Mouse (Mus musculus): Measurements from ENCODE around the gene Itga8.

Itga8 gene

GRCm38 (mm10) chr2:12293458-12293857 is 8.3 kb downstream of the Itga8 start:
- no peak for DNase-seq

DNA sequence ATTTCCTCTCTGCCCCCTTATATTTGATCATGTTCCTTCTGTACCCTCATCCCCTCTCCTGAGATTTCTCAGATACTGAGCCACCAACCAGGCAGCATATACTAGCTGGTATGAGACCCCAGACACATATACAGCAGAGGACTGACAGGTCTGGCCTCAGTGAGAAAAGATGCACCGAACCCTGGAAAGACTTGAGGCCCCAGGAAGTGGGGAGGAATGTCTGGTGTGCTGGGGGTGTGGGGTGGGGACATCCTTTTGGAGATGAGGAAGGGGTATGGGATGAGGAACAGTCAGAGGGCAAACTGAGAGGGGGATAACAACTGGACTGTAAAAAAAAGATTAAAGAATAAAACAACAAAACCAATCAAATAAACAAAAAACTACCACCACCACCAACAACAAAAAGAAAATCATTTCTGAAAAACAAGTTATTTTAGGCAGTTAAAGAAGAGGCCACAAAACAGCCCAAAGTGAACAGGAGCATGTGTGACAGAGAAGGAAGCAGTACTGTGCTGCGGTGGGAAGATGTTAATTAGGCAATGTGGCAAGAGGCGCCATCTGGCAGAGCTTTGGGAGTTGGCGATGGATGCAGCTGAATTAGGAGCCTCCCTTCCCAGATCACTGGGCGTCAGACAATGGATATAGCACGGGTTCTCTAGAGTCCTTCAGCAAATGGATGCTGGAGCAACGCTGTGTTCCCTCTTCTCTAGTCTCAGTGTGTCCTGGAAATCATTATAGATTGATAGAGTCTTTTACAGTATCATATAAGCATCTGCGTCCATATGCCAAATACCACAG is 9.5 kb downstream of the Itga8 start:
- DNase-seq: no peak

DNA sequence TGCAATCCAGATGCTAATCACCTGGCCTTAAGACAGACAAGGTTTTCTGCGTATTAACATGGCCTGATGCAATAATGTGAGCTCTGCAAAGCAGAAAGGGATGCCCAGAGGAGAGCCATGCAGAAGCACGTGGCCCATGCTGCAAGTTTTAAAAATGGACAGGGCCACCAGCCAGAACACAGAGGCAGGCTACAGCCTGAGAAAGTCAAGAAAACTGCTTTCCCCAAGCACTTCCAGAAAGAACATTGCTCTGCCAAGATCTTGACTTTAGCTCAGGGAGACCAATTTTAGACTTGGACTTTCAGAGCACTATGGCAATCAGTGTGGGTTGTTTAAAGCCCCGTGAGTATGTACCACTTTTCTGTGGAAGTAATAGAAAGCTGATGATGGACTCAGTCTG is 11.5 kb downstream of the Itga8 start:
- DNase-seq: no peak

- DNase-seq: no peak
These were observed 13.9 kb downstream of the Itga8 start for GRCm38 (mm10) chr2:12287831-12288230.

GRCm38 (mm10) chr2:12280664-12281063 is 21.1 kb downstream of the Itga8 start:
- DNase-seq: no peak

GRCm38 (mm10) chr2:12279070-12279612 is 22.6 kb downstream of the Itga8 start:
- DNase-seq: no peak

DNA sequence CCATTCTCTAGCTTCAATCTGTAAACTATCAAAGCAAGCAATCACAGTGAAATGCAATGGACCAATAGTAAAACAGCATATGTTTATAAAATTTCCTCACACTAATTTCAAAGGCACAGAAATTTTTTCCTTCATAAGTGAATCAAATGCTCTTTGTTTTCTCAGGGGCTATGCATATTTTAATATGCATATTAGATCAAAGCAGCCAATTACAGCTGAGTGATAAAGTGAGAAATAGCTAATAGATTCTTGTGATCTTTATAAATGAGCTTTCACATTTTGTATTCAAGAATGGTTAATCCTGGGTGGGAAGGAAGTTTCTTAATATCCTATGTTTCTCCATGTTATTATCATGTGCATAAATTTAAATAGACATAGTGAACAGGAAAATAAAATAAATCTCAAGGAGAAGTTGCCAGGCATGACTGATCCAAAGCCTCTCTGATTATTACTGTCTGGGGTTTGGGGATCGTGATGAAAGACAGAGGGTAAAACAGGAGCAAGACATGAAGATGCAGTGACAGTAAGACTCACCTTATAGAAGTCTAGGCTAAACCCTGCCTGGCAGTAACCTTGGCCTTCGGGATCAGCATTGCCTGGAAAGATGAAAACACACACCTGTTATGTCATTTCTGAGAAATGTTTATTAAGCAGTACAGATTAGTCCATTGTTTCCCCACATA is 44.9 kb downstream of the Itga8 start:
- no peak for DNase-seq

DNA sequence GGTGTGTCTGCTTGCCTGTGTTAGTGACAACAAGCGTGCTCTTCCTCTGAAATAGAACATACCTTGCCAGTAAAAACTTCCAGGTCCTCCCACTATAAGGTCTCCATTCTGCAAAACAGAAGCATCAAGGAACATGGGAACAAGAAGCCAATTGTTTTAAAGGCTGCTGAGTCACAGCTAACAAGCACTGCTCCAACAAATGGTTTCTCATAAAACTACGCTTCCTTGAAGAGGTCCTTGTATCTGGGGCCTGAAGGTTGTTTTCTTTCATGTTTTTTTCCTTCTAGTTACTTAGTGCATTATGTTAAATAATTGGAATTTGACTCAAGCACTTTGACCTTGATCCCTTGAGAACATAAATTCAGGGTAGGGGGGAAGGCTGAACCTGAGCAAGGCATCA is 45.8 kb downstream of the Itga8 start:
- DNase-seq: no peak

- no peak for DNase-seq
These were observed 66.4 kb downstream of the Itga8 start for GRCm38 (mm10) chr2:12235345-12235744.

DNA sequence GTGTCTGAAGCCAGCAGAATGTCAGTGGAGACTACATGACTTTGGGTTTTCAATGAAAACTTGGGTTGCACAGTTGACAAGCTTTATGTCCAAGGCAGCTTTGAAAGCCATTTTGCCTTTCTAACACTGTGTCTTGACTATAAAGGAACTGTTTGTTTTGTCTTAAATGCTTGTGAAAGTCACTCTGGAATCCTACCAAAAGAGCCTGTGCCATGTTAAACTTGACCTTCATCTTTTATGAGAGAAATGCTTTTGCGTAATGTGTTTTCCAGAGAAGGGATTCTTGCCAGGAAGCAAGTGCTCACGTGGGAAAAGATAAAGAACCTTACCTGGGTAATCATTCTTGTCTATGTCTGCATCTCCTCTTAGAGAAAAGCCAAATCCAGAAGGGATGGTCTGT is 72.0 kb downstream of the Itga8 start:
- DNase-seq: no peak

GRCm38 (mm10) chr2:12228335-12228734 is 73.4 kb downstream of the Itga8 start:
- no peak for DNase-seq

DNA sequence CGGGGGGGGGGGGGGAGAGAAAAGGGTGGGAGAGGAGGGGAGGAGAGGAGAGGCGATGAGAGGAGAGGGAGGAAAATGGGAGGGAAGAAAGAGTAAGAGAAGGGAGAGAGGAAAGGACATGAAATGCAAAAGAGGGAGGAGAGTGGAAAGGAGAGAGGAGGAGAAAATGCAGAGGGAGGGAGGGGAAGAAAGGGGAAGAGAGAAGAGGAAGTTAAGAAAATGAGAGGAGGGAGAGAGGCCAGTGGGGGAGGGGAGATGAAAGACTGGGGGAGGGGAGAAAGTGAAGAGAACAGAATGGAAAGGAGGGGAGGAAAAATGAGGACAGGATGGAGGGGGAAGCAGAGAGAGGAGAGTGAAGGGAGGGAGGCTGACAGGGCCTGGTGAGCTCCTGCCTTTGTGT is 74.5 kb downstream of the Itga8 start:
- no peak for DNase-seq

DNA sequence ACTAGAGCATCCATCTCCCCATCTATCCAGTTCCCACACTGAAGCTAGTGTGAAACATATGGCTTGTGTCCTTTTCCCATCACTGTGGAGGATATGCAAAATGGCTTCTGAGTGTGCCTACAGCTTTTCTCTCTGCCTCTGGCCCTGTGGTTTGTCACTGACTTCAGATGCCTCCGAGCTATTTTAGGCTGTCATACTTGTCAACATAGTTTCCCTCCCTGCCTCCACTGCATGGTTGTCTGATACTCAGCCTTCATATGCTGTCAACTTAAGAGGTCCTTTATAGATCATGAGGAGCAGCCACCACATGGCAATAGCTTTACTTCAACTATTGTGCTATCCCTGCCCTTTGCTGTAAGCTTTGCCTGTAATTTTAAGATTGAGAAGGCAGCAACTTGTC is 75.4 kb downstream of the Itga8 start:
- no peak for DNase-seq

GRCm38 (mm10) chr2:12221671-12222070 is 80.1 kb downstream of the Itga8 start:
- no peak for DNase-seq

DNA sequence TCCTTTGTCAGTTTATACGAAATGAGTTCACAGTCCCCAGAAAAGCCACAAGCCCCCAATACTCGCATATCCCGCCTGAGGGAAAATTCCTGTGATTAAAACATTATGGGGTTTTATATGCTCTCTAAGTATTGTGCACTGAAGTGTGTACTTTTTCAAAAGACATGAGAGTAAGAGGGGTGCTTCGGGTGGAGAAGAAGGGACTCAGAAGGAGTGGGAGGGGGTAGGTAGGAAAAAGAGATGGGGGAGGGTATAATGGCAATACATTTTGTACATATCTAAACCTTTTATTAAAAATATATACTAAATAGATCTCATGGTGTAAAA is 88.3 kb downstream of the Itga8 start:
- no peak for DNase-seq

DNA sequence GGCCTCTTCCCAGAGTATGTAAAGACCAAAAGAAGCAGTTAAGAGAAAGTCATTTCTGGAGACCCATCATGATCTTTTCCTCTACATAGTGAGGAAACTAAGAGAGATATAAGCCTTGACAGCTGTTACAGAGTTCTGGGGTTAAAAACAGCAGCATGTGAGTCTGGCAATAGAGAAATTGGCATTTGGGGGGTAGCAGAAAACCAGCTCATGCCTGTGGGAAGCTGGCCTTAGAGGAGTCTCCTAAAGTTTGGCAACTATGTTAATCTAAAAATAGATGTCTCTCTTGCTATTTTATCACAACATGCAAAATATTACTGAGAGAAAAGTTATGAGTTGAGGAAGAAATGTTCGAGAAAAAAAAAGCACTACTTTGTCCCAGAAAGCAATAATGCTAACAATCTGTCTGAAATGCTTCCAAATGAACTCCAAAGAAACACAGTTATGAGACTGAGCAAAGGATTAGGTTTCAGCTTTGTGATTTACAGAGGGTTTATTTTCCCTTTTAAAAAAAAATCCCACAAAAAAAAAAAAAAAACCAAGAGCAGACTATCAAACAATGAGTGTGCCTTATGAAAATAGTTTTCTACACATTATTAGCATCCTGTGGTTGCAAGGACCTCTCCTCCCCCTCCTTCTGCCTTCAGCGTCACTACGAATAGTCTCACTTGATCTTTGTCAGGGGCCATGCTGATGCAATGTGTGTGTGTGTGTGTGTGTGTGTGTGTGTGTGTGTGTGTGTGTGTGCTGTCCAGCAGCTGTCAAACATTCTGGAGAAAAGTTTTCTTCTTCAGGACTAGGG is 88.9 kb downstream of the Itga8 start:
- no peak for DNase-seq

- no peak for DNase-seq
These were observed 93.6 kb downstream of the Itga8 start for GRCm38 (mm10) chr2:12208142-12208541.

- DNase-seq: no peak
These were observed 95.4 kb downstream of the Itga8 start for GRCm38 (mm10) chr2:12206353-12206752.

DNA sequence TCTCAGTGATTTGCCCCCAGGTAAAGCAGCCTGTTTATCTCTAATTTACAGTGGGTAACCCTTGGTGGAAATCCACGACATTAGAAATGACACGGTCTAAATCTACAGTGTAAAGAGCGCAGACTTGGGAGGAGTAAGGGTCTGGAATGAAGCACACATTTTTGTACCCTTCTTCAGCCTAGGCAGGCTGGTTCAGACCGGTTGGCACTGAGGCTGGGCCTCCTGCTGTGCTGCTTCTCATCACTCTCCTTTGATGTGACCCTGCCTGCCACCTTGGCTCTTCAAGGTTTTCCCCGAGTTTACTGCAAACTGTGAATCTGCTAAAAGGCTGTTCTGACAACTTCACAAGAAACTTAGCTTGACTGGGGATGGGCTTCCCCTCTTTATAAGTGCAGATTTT is 95.8 kb downstream of the Itga8 start:
- DNase-seq: no peak

DNA sequence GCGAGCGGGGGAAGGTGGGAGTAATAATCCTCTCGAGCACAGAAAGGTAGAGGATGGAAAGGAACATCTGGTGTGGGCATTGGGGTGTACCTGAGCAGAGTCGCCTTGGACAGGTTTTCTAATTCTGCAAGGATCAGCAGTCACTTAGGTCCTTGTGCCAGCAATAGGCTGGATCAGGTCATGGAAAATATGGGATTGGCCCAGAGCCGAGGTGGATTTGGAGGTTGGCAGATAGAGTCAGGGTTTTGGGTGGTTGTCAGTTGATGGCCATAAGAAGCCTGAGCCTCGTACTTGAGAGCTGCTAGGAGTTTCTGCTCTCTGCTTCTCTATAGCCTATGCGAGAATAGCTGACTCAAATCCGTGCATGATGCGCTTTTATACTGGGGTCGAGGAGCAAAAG is 98.5 kb downstream of the Itga8 start:
- no peak for DNase-seq

DNA sequence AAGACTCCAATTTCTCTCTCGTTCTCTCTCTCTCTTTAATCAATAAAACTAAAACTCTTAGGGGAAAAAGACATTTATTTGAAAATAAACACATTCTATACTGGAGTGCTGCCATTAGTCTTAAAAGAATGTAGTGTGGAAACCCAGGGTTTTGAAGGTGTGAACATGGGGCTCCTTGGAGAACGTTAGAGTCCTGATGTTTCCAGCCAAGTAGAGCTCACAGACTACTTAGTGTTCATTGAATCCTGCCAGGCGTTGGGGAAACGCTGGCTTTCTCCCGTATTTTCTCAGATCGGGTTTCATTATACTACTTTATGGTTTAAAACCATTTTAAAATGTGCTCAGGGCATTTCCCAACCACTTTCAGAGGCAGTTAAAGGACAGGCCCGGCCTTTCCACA is 103.0 kb downstream of the Itga8 start:
- no peak for DNase-seq

GRCm38 (mm10) chr2:12198214-12198613 is 103.5 kb downstream of the Itga8 start:
- no peak for DNase-seq

DNA sequence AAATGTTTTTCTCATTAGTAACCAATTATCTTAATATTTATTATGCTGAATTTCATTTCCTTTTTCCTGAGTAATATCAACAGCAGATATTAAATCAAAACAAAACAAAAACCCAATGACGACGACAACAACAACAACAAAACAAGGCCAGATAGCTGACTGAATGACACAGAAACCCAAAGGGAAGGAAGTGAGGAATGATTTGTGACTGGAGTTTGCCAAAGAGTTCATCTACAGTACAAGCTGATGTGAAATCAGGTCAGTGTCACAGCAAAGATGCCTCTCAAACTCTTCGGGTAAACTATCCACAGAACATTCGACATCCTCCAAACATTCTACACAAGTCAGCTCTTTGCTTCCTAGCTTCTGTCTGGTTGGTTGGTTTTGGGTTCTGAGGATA is 104.0 kb downstream of the Itga8 start:
- no peak for DNase-seq

- DNase-seq: no peak
These were observed 112.7 kb downstream of the Itga8 start for GRCm38 (mm10) chr2:12189026-12189425.
